Mouse (Mus musculus): ENCODE data around the gene Abcb6.

GRCm38 (mm10) chr1:75136730-75137129, 43.5 kb downstream of the Abcb6 start:
- TF ChIP-seq EP300 (IDR thresholded peaks at IDR 0.05; ENCODE audit: low read depth) = no peak
- TF ChIP-seq CTCF (IDR thresholded peaks at IDR 0.05; ENCODE audit: low read depth) = no peak
